Comparison of ENCODE assay signal across 9 mouse cellular contexts in genomic region chr10:80396822-80397523, GRCm38 (mm10). TPM values are rescaled to one million over a fixed set of nuclear protein-coding genes. Genes with fewer than 3 reads are reported as not detected.
DNase-seq lines count a peak whose midpoint lies in the region; ATAC-seq and TF ChIP-seq lines count a peak whose summit lies in the region.
"Had no signal": no experiment of that assay in that cellular context is flagged by ENCODE, and none has a peak within 500 bp of the region (broad histone marks: within the 10 kb centered on the region; RNA-seq: fewer than 3 reads in every experiment).

No protein-coding gene starts in this region.

- TF ChIP-seq EP300 in heart, adult 2 months (IDR thresholded peaks at IDR 0.05; ENCODE audit: insufficient read depth, low read depth, low read length) = no peak

- H3K27ac ChIP-seq in heart, embryonic 14.5 days (replicated peaks in 1 of 2; ENCODE audit: control insufficient read depth in 1 of 2, insufficient read depth in 1 of 2, low read depth in 2 of 2, low read length in 2 of 2) = peak overlapping the region in 1 of 2 experiments; percentile 25; a peak in 1 of 4 replicates
- no peak overlapping the region for H3K27ac ChIP-seq in heart, adult 2 months
- peak overlapping the region; percentile 99 for H3K27ac ChIP-seq in hindbrain, embryonic 15.5 days (replicated peaks)
- H3K27ac ChIP-seq in midbrain, embryonic 14.5 days (replicated peaks; ENCODE audit: low read depth, low read length) = peak overlapping the region; percentile 99; the same call in 1 of the 2 replicates

- DNase-seq in heart, adult 2 months = no peak
- peak; percentile 86 for DNase-seq in R1 (ENCODE audit: low read depth, low spot score)
- no peak for DNase-seq in midbrain, embryonic 14.5 days
- DNase-seq in retina, embryonic 14.5 days (ENCODE audit: low spot score) = no peak
- DNase-seq in adrenal gland, adult 18-20 months (ENCODE audit: low spot score in 2 of 2) = no peak
- DNase-seq in urinary bladder, postnatal 36 days (ENCODE audit: low spot score in 2 of 2) = no peak
- DNase-seq: thymus, adult 2 months had no signal

- H3K27me3 ChIP-seq in heart, embryonic 14.5 days (ENCODE audit: control insufficient read depth, insufficient read depth, low read length) = no peaks in the 10 kb centered on the region
- H3K27me3 ChIP-seq in heart, adult 2 months (ENCODE audit: control insufficient read depth, insufficient read depth, low read length) = no peaks in the 10 kb centered on the region
- H3K27me3 ChIP-seq in hindbrain, embryonic 15.5 days = no peaks in the 10 kb centered on the region
- no peaks in the 10 kb centered on the region for H3K27me3 ChIP-seq in midbrain, embryonic 14.5 days (ENCODE audit: control insufficient read depth, insufficient read depth, low read length)

- H3K4me3 ChIP-seq in heart, embryonic 14.5 days (ENCODE audit: control insufficient read depth in 1 of 2, insufficient read depth in 1 of 2, low read depth in 1 of 2, low read length in 2 of 2) = no peak overlapping the region
- no peak overlapping the region for H3K4me3 ChIP-seq in heart, adult 2 months
- H3K4me3 ChIP-seq in hindbrain, embryonic 15.5 days = peak overlapping the region; percentile 65
- H3K4me3 ChIP-seq in midbrain, embryonic 14.5 days (replicated peaks; ENCODE audit: low read depth, low read length) = 0 out of 2 replicates have a peak overlapping the region, but pooled peaks have one; percentile 5

- TF ChIP-seq POLR2A in heart, adult 2 months (IDR thresholded peaks at IDR 0.05; ENCODE audit: insufficient read depth, low read depth, low read length) = no peak

- intact Hi-C loops in heart, adult 2 months (cut with DNase I) = loop anchor here (5.0 kb wide), 1 partner anchor 35 kb away; the partner anchor contains the start of gene Tcf3

- peak overlapping the region; percentile 85 for H3K4me2 ChIP-seq in heart, embryonic 14.5 days (ENCODE audit: low read length)
- peak overlapping the region; percentile 89 for H3K4me2 ChIP-seq in hindbrain, embryonic 15.5 days
- peak overlapping the region; percentile 92 for H3K4me2 ChIP-seq in midbrain, embryonic 14.5 days (ENCODE audit: low read length)

- ATAC-seq in heart, embryonic 14.5 days (ENCODE audit: insufficient number of reproducible peaks, insufficient read depth, low FRiP score, low read depth) = no peak
- ATAC-seq in hindbrain, embryonic 15.5 days (ENCODE audit: low FRiP score, low read depth) = no peak
- no peak for ATAC-seq in midbrain, embryonic 14.5 days (ENCODE audit: low FRiP score, low TSS enrichment)

- H3K79me2 ChIP-seq in heart, adult 2 months (replicated peaks; ENCODE audit: control insufficient read depth, insufficient read depth, low read length) = peaks cover 4% of the 10 kb centered on the region

- H3K9ac ChIP-seq in heart, embryonic 14.5 days (ENCODE audit: low read length) = peak overlapping the region; percentile 98; the same call in 1 of the 2 replicates
- no peak overlapping the region for H3K9ac ChIP-seq in heart, adult 2 months (ENCODE audit: low read depth, low read length)
- H3K9ac ChIP-seq in hindbrain, embryonic 15.5 days = peak overlapping the region; percentile 93; the same call in 1 of the 2 replicates
- peak overlapping the region; percentile 89; the same call in 1 of the 2 replicates for H3K9ac ChIP-seq in midbrain, embryonic 14.5 days (replicated peaks; ENCODE audit: low read length)

- H3K4me1 ChIP-seq in heart, embryonic 14.5 days (ENCODE audit: control insufficient read depth in 2 of 2, insufficient read depth in 2 of 2, low read length in 2 of 2) = peaks cover 16 to 26% of the 10 kb centered on the region in 2 experiments
- H3K4me1 ChIP-seq in heart, adult 2 months (ENCODE audit: control insufficient read depth, insufficient read depth, low read length) = peaks cover 9% of the 10 kb centered on the region
- peaks cover 33% of the 10 kb centered on the region for H3K4me1 ChIP-seq in hindbrain, embryonic 15.5 days (replicated peaks)
- H3K4me1 ChIP-seq in midbrain, embryonic 14.5 days (ENCODE audit: control insufficient read depth, insufficient read depth, low read length) = peaks cover 23% of the 10 kb centered on the region

- TF ChIP-seq CTCF in heart, adult 2 months (IDR thresholded peaks at IDR 0.05) = no peak

- no peaks in the 10 kb centered on the region for H3K9me3 ChIP-seq in heart, embryonic 14.5 days (ENCODE audit: control insufficient read depth, low read length)
- H3K9me3 ChIP-seq in hindbrain, embryonic 15.5 days = no peaks in the 10 kb centered on the region
- H3K9me3 ChIP-seq in midbrain, embryonic 14.5 days (ENCODE audit: control insufficient read depth, low read length) = no peaks in the 10 kb centered on the region

- peaks cover 53% of the 10 kb centered on the region for H3K36me3 ChIP-seq in heart, embryonic 14.5 days (ENCODE audit: control insufficient read depth, insufficient read depth, low read length)
- no peaks in the 10 kb centered on the region for H3K36me3 ChIP-seq in heart, adult 2 months (ENCODE audit: control insufficient read depth, insufficient read depth, low read length)
- H3K36me3 ChIP-seq in hindbrain, embryonic 15.5 days = peaks cover 46% of the 10 kb centered on the region
- peaks cover 55% of the 10 kb centered on the region for H3K36me3 ChIP-seq in midbrain, embryonic 14.5 days (ENCODE audit: control insufficient read depth, insufficient read depth, low read length)

- WGBS in heart, embryonic 14.5 days = 85% methylated on average over 11 of the region's 11 CpGs
- 85% methylated on average over 11 of the region's 11 CpGs for WGBS in heart, adult 2 months
- 87% methylated on average over 11 of the region's 11 CpGs for WGBS in hindbrain, embryonic 15.5 days
- 88% methylated on average over 11 of the region's 11 CpGs for WGBS in midbrain, embryonic 14.5 days

RNA-seq across cellular contexts. Expression of gene Mbd3, which starts 2.4 kb away (rescaled TPM):
- 116 and 125 TPM in 2 replicates for polyA plus RNA-seq in heart, embryonic 14.5 days (2014; fragmentation: Nextera tagmentation; extraction: Ambion mirVana)
- total RNA-seq in heart, adult 2 months (2021) = 10 to 100 TPM; 86.5 to 95.2 TPM
- polyA plus RNA-seq in heart, adult 2 months (2012; rRNA removed) = 91.4 and 95.1 TPM in 2 replicates
- 213 and 229 TPM in 2 replicates for polyA plus RNA-seq in hindbrain, embryonic 15.5 days (2015; fragmentation: Nextera tagmentation; extraction: Ambion mirVana)
- 166 and 208 TPM in 2 replicates for polyA plus RNA-seq in midbrain, embryonic 14.5 days (2014; fragmentation: Nextera tagmentation; extraction: Ambion mirVana)
- total RNA-seq in adrenal gland, adult 18-20 months (2021) = 100 to 1,000 TPM; 137 to 157 TPM

RNA-seq across cellular contexts. Expression of gene Mex3d, which starts 9.5 kb away (rescaled TPM):
- 3.9 and 6.3 TPM in 2 replicates for polyA plus RNA-seq in heart, embryonic 14.5 days (2014; fragmentation: Nextera tagmentation; extraction: Ambion mirVana)
- total RNA-seq in heart, adult 2 months (2021) = 1 to 10 TPM; 7.3 to 7.5 TPM
- 5.8 and 7.9 TPM in 2 replicates for polyA plus RNA-seq in heart, adult 2 months (2012; rRNA removed)
- polyA plus RNA-seq in hindbrain, embryonic 15.5 days (2015; fragmentation: Nextera tagmentation; extraction: Ambion mirVana) = 18.9 and 19.2 TPM in 2 replicates
- polyA plus RNA-seq in midbrain, embryonic 14.5 days (2014; fragmentation: Nextera tagmentation; extraction: Ambion mirVana) = 17.3 and 28.2 TPM in 2 replicates
- 10 to 100 TPM; 16.6 to 18.0 TPM for total RNA-seq in adrenal gland, adult 18-20 months (2021)

RNA-seq across cellular contexts. Expression of gene Uqcr11, which starts 9.7 kb away (rescaled TPM):
- polyA plus RNA-seq in heart, embryonic 14.5 days (2014; fragmentation: Nextera tagmentation; extraction: Ambion mirVana) = 2,007 and 2,169 TPM in 2 replicates
- total RNA-seq in heart, adult 2 months (2021) = 1,000 to 10,000 TPM; 1,743 to 1,981 TPM
- polyA plus RNA-seq in heart, adult 2 months (2012; rRNA removed) = 5,192 and 5,251 TPM in 2 replicates
- polyA plus RNA-seq in hindbrain, embryonic 15.5 days (2015; fragmentation: Nextera tagmentation; extraction: Ambion mirVana) = 711 and 737 TPM in 2 replicates
- polyA plus RNA-seq in midbrain, embryonic 14.5 days (2014; fragmentation: Nextera tagmentation; extraction: Ambion mirVana) = 532 and 742 TPM in 2 replicates
- 1,000 to 10,000 TPM in 1 of 2 experiments, 100 to 1,000 TPM in 1; 797 to 1,071 TPM for total RNA-seq in adrenal gland, adult 18-20 months (2021)

RNA-seq across cellular contexts. Expression of gene Tcf3, which starts 36.5 kb away (rescaled TPM):
- 48.6 and 54.0 TPM in 2 replicates for polyA plus RNA-seq in heart, embryonic 14.5 days (2014; fragmentation: Nextera tagmentation; extraction: Ambion mirVana)
- total RNA-seq in heart, adult 2 months (2021) = 10 to 100 TPM; 16.5 to 18.0 TPM
- 20.1 and 25.0 TPM in 2 replicates for polyA plus RNA-seq in heart, adult 2 months (2012; rRNA removed)
- 52.5 and 54.7 TPM in 2 replicates for polyA plus RNA-seq in hindbrain, embryonic 15.5 days (2015; fragmentation: Nextera tagmentation; extraction: Ambion mirVana)
- polyA plus RNA-seq in midbrain, embryonic 14.5 days (2014; fragmentation: Nextera tagmentation; extraction: Ambion mirVana) = 49.8 and 60.4 TPM in 2 replicates
- 10 to 100 TPM; 32.9 to 44.2 TPM for total RNA-seq in adrenal gland, adult 18-20 months (2021)

RNA-seq across cellular contexts. Expression of gene Plk5, which starts 40.7 kb away (rescaled TPM):
- polyA plus RNA-seq in heart, embryonic 14.5 days (2014; fragmentation: Nextera tagmentation; extraction: Ambion mirVana) = not detected in 2 replicates
- total RNA-seq in heart, adult 2 months (2021) = under 1 TPM; 0.50 to 0.63 TPM
- polyA plus RNA-seq in heart, adult 2 months (2012; rRNA removed) = 2.0 and 2.7 TPM in 2 replicates
- 6.1 and 6.4 TPM in 2 replicates for polyA plus RNA-seq in hindbrain, embryonic 15.5 days (2015; fragmentation: Nextera tagmentation; extraction: Ambion mirVana)
- polyA plus RNA-seq in midbrain, embryonic 14.5 days (2014; fragmentation: Nextera tagmentation; extraction: Ambion mirVana) = 2.9 and 3.2 TPM in 2 replicates
- under 1 TPM; 0.19 to 0.27 TPM for total RNA-seq in adrenal gland, adult 18-20 months (2021)

Comparison
In these comparisons a context has a peak if more than half of its experiments do, and no peak if none do; other contexts are left out.
1. H3K4me3 ChIP-seq: peak in hindbrain, embryonic 15.5 days (single experiment) and midbrain, embryonic 14.5 days (single experiment); none in heart, embryonic 14.5 days (0 of 2) and heart, adult 2 months (single experiment).
2. Peak in every context shown above with its lines, with median percentiles within 50 percentile points of each other: H3K4me2 ChIP-seq.